Mouse (Mus musculus) gonadal fat pad, adult 2 months (tissue): Measurements from ENCODE around the gene Parvb. TPM values are rescaled to one million over a fixed set of nuclear protein-coding genes. Genes with fewer than 3 reads are reported as not detected.
"Not testable (repeated sequence)": the region's sequence is repeated elsewhere in the genome, so short reads cannot be mapped to it uniquely, and the experiment has no call there.

Experiments
- DNase-seq: peaks from one replicate; pipeline ENCODE4 v3.0.0-alpha.2; 2012; ENCODE audit warnings: low read depth
- polyA plus RNA-seq: library from polyadenylated mRNA; depleted of rRNA; stranded (reverse); fragments of >200 nt; gene quantifications from 2 replicates; pipeline ENCODE4 v1.2.3, GENCODE M21; 2012

The Parvb gene
- polyA plus RNA-seq, 1 experiment, result 7.5 TPM

- no peak for DNase-seq
Measured at GRCm38 (mm10) chr15:84256864-84257263, 25.0 kb downstream of the Parvb start.

GRCm38 (mm10) chr15:84258602-84259355, 26.9 kb downstream of the Parvb start:
- DNase-seq, result no peak

GRCm38 (mm10) chr15:84260123-84260822, 28.4 kb downstream of the Parvb start:
- DNase-seq, result no peak

- no peak for DNase-seq
Measured at GRCm38 (mm10) chr15:84262630-84263029, 30.8 kb downstream of the Parvb start.

GRCm38 (mm10) chr15:84263573-84263972, 31.7 kb downstream of the Parvb start:
- DNase-seq, result no peak

- no peak for DNase-seq
Measured at GRCm38 (mm10) chr15:84265141-84265540, 33.3 kb downstream of the Parvb start.

- DNase-seq, result no peak
Measured at GRCm38 (mm10) chr15:84266290-84266689, 34.4 kb downstream of the Parvb start.

- DNase-seq, result no peak
Measured at GRCm38 (mm10) chr15:84267720-84268260, 35.9 kb downstream of the Parvb start.

GRCm38 (mm10) chr15:84269107-84269633, 37.3 kb downstream of the Parvb start:
- no peak for DNase-seq

GRCm38 (mm10) chr15:84270032-84270431, 38.2 kb downstream of the Parvb start:
- no peak for DNase-seq

- no peak for DNase-seq
Measured at GRCm38 (mm10) chr15:84270463-84270862, 38.6 kb downstream of the Parvb start.

- no peak for DNase-seq
Measured at GRCm38 (mm10) chr15:84276066-84276465, 44.2 kb downstream of the Parvb start.

GRCm38 (mm10) chr15:84278091-84278490, 46.2 kb downstream of the Parvb start:
- no peak for DNase-seq

GRCm38 (mm10) chr15:84278656-84279055, 46.8 kb downstream of the Parvb start:
- DNase-seq, result no peak

GRCm38 (mm10) chr15:84280309-84280708, 48.5 kb downstream of the Parvb start:
- DNase-seq, result no peak

- DNase-seq, result no peak
Measured at GRCm38 (mm10) chr15:84280712-84281347, 49.0 kb downstream of the Parvb start.

GRCm38 (mm10) chr15:84282206-84283085, 50.6 kb downstream of the Parvb start:
- DNase-seq, result no peak

- no peak for DNase-seq
Measured at GRCm38 (mm10) chr15:84284059-84284458, 52.2 kb downstream of the Parvb start.

GRCm38 (mm10) chr15:84285453-84285852, 53.6 kb downstream of the Parvb start:
- DNase-seq, result no peak

- DNase-seq, result not testable (repeated sequence)
Measured at GRCm38 (mm10) chr15:84288953-84289352, 57.1 kb downstream of the Parvb start.

- no peak for DNase-seq
Measured at GRCm38 (mm10) chr15:84291097-84291496, 59.3 kb downstream of the Parvb start.
